Mouse (Mus musculus) kidney, adult 9 months (tissue): Measurements from ENCODE around the gene Cpm.
"Not testable (repeated sequence)": the region's sequence is repeated elsewhere in the genome, so short reads cannot be mapped to it uniquely, and the experiment has no call there.

ENCODE experiments used
- DNase-seq: peaks from one replicate; pipeline ENCODE4 v3.0.0; 2022

The Cpm gene

GRCm38 (mm10) chr10:117607804-117608279, 21.5 kb upstream of the Cpm start:
- no peak for DNase-seq

GRCm38 (mm10) chr10:117608487-117608886, 20.8 kb upstream of the Cpm start:
- DNase-seq = no peak

GRCm38 (mm10) chr10:117608988-117609809, 20.1 kb upstream of the Cpm start:
- no peak for DNase-seq

- DNase-seq = no peak
These were observed 19.6 kb upstream of the Cpm start for GRCm38 (mm10) chr10:117609810-117610090.

- no peak for DNase-seq
These were observed 19.0 kb upstream of the Cpm start for GRCm38 (mm10) chr10:117610160-117610764.

GRCm38 (mm10) chr10:117610794-117611384, 18.4 kb upstream of the Cpm start:
- DNase-seq = no peak

- no peak for DNase-seq
These were observed 17.8 kb upstream of the Cpm start for GRCm38 (mm10) chr10:117611503-117611902.

GRCm38 (mm10) chr10:117611976-117612375, 17.3 kb upstream of the Cpm start:
- DNase-seq = no peak

GRCm38 (mm10) chr10:117612621-117613584, 16.4 kb upstream of the Cpm start:
- no peak for DNase-seq

- DNase-seq = no peak
These were observed 15.3 kb upstream of the Cpm start for GRCm38 (mm10) chr10:117613960-117614359.

- no peak for DNase-seq
These were observed 14.9 kb upstream of the Cpm start for GRCm38 (mm10) chr10:117614387-117614786.

GRCm38 (mm10) chr10:117615239-117615638, 14.1 kb upstream of the Cpm start:
- no peak for DNase-seq

- no peak for DNase-seq
These were observed 13.6 kb upstream of the Cpm start for GRCm38 (mm10) chr10:117615746-117616145.

- no peak for DNase-seq
These were observed 13.1 kb upstream of the Cpm start for GRCm38 (mm10) chr10:117616191-117616680.

- DNase-seq = not testable (repeated sequence)
These were observed 12.5 kb upstream of the Cpm start for GRCm38 (mm10) chr10:117616765-117617164.

- no peak for DNase-seq
These were observed 11.5 kb upstream of the Cpm start for GRCm38 (mm10) chr10:117617568-117618345.

GRCm38 (mm10) chr10:117619041-117619861, 10.0 kb upstream of the Cpm start:
- no peak for DNase-seq

GRCm38 (mm10) chr10:117619862-117620179, 9.5 kb upstream of the Cpm start:
- no peak for DNase-seq

- no peak for DNase-seq
These were observed 8.8 kb upstream of the Cpm start for GRCm38 (mm10) chr10:117620530-117620929.

- DNase-seq = no peak
These were observed 8.3 kb upstream of the Cpm start for GRCm38 (mm10) chr10:117620934-117621501.
